Mouse (Mus musculus) MEL (cell line): ENCODE measurements at regions not wholly inside any gene's neighbourhood (a gene's known extent, or its start where the extent isn't known, plus 50 kb on each side); places are given as distances from the start of the nearest gene placed in this dataset.

Experiments
- MAX ChIP-seq: IDR thresholded peaks from 2 replicates; pipeline ENCODE4 v1.6.1; 2011; ENCODE audit warnings: low read length, improper control_type of control experiment
- SMC3 ChIP-seq: IDR thresholded peaks from 2 replicates; pipeline ENCODE4 v1.6.1; 2011; ENCODE audit warnings: low read depth, low read length, improper control_type of control experiment

DNA sequence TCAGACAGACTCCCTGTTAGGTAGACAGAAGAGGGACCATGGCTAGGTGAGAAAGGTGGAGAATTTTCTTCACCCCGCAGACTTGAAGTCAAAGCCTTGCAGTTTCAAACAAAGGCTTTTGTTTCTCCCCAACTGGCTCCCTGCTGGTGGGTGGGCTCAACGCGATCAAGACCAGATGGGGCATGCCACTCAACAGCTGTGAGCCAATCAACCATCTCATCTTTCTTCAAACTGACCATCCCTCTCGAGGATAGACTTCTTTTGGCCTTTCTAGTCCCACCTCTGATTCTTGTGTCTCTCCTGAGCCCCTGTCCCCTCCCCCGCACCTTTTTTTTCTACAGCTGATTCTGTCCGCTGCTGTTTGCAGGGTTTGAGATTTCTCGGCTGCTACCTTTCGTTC is 212.5 kb upstream of the Fermt1 start:
- TF ChIP-seq SMC3 (no peak), MAX (no peak)
